Mouse (Mus musculus): ENCODE results near the gene Npc1l1.
"Not testable (repeated sequence)": the region's sequence is repeated elsewhere in the genome, so short reads cannot be mapped to it uniquely, and the experiment has no call there.

Npc1l1 gene
- long read RNA-seq, experiment 1, result 0 reads
- long read RNA-seq, experiment 2, result 0 reads

GRCm38 (mm10) chr11:6230012-6230411, at the start of gene Npc1l1:
Gene Npc1l1, minus strand, starts transcription at chr11:6230143.
- intact Hi-C loops (cut with DNase I), result no loop called here

- intact Hi-C loops (cut with DNase I), result no loop called here
Observed at GRCm38 (mm10) chr11:6276466-6276865, 46.5 kb upstream of the Npc1l1 start.

GRCm38 (mm10) chr11:6275094-6275484, 45.1 kb upstream of the Npc1l1 start:
- intact Hi-C loops (cut with DNase I), result no loop called here

- intact Hi-C loops (cut with DNase I), result no loop called here
Observed at GRCm38 (mm10) chr11:6274387-6275093, 44.6 kb upstream of the Npc1l1 start, which contains the start of gene Tmed4. Gene Tmed4, minus strand, starts transcription at chr11:6274870.

- intact Hi-C loops (cut with DNase I), result no loop called here
Observed at GRCm38 (mm10) chr11:6273607-6274006, 43.7 kb upstream of the Npc1l1 start.

- intact Hi-C loops (cut with DNase I), result loop anchor here (5.0 kb wide), 1 partner anchor 70 kb away; no protein-coding TSS in a partner anchor
Observed at GRCm38 (mm10) chr11:6267320-6268254, 37.6 kb upstream of the Npc1l1 start, which contains the start of gene Ddx56. Gene Ddx56, minus strand, starts transcription at chr11:6267772.

GRCm38 (mm10) chr11:6266621-6267020, 36.7 kb upstream of the Npc1l1 start:
- intact Hi-C loops (cut with DNase I), result loop anchor here (5.0 kb wide), 1 partner anchor 69 kb away; no protein-coding TSS in a partner anchor

- intact Hi-C loops (cut with DNase I), result loop anchor here (2.0 kb wide), 1 partner anchor 269 kb away; no protein-coding TSS in a partner anchor
Observed at GRCm38 (mm10) chr11:6261434-6262082, 31.6 kb upstream of the Npc1l1 start.

GRCm38 (mm10) chr11:6259413-6259812, 29.5 kb upstream of the Npc1l1 start:
- intact Hi-C loops (cut with DNase I), result no loop called here

- intact Hi-C loops (cut with DNase I), result no loop called here
Observed at GRCm38 (mm10) chr11:6256490-6257072, 26.6 kb upstream of the Npc1l1 start.

GRCm38 (mm10) chr11:6254602-6255001, 24.7 kb upstream of the Npc1l1 start:
- intact Hi-C loops (cut with DNase I), result not testable (repeated sequence)

GRCm38 (mm10) chr11:6252824-6253223, 22.9 kb upstream of the Npc1l1 start:
- intact Hi-C loops (cut with DNase I), result no loop called here

GRCm38 (mm10) chr11:6252248-6252647, 22.3 kb upstream of the Npc1l1 start:
- intact Hi-C loops (cut with DNase I), result no loop called here

GRCm38 (mm10) chr11:6244707-6245106, 14.8 kb upstream of the Npc1l1 start:
- intact Hi-C loops (cut with DNase I), result no loop called here

- intact Hi-C loops (cut with DNase I), result no loop called here
Observed at GRCm38 (mm10) chr11:6233025-6233424, 3.1 kb upstream of the Npc1l1 start.

- intact Hi-C loops (cut with DNase I), result no loop called here
Observed at GRCm38 (mm10) chr11:6224541-6225229, 5.3 kb downstream of the Npc1l1 start.

GRCm38 (mm10) chr11:6222187-6222586, 7.8 kb downstream of the Npc1l1 start:
- intact Hi-C loops (cut with DNase I), result no loop called here

GRCm38 (mm10) chr11:6219967-6220366, 10.0 kb downstream of the Npc1l1 start:
- intact Hi-C loops (cut with DNase I), result no loop called here

GRCm38 (mm10) chr11:6218189-6218896, 11.6 kb downstream of the Npc1l1 start:
- intact Hi-C loops (cut with DNase I), result no loop called here

- intact Hi-C loops (cut with DNase I), result no loop called here
Observed at GRCm38 (mm10) chr11:6216834-6217233, 13.1 kb downstream of the Npc1l1 start.
